8 mouse cellular contexts compared by ENCODE assay signal in genomic region chr1:180777289-180777659, GRCm38 (mm10). TPM values are rescaled to one million over a fixed set of nuclear protein-coding genes. Genes with fewer than 3 reads are reported as not detected.
DNase-seq lines count a peak whose midpoint lies in the region; ATAC-seq and TF ChIP-seq lines count a peak whose summit lies in the region.

No protein-coding gene starts in this region.

- no peak for TF ChIP-seq POLR2A in testis, adult 2 months (IDR thresholded peaks at IDR 0.05; ENCODE audit: control insufficient read depth, low read depth, low read length)

- H3K9ac ChIP-seq in liver, embryonic 14.5 days (replicated peaks), result peak overlapping the region; percentile 73

- no peak for TF ChIP-seq EP300 in liver, embryonic 14.5 days (IDR thresholded peaks at IDR 0.05; ENCODE audit: low read depth)

- peak overlapping the region; percentile 60; the same call in 1 of the 2 replicates for H3K27ac ChIP-seq in testis, adult 2 months (ENCODE audit: control insufficient read depth, insufficient read depth, low read depth, low read length)
- peak overlapping the region; percentile 30; the same call in 1 of the 2 replicates for H3K27ac ChIP-seq in liver, embryonic 14.5 days

- peak overlapping the region; percentile 93 for H3K4me2 ChIP-seq in liver, embryonic 14.5 days (ENCODE audit: low read depth)

- ATAC-seq in cerebellum, adult (ENCODE audit: insufficient number of reproducible peaks, low FRiP score, low TSS enrichment), result peak; percentile 2; the same call in 1 of the 2 replicates
- peak; percentile 14; the same call in 1 of the 2 replicates for ATAC-seq in liver, embryonic 14.5 days (ENCODE audit: insufficient read depth)

- peaks cover 20% of the 10 kb centered on the region for H3K4me1 ChIP-seq in testis, adult 2 months (ENCODE audit: control insufficient read depth, insufficient read depth, low read length)
- 0 out of 4 replicates have a peak, but pooled peaks cover 0 to 7% of the 10 kb centered on the region in 2 experiments for H3K4me1 ChIP-seq in liver, embryonic 14.5 days (replicated peaks; ENCODE audit: control insufficient read depth in 2 of 2, insufficient read depth in 2 of 2, low read length in 1 of 2)

- no peaks in the 10 kb centered on the region for H3K36me3 ChIP-seq in testis, adult 2 months (ENCODE audit: control insufficient read depth, insufficient read depth, low read length)
- H3K36me3 ChIP-seq in liver, embryonic 14.5 days (replicated peaks; ENCODE audit: control insufficient read depth, insufficient read depth, low read depth), result no peaks in the 10 kb centered on the region

- no peak for TF ChIP-seq CTCF in testis, adult 2 months (IDR thresholded peaks at IDR 0.05; ENCODE audit: control insufficient read depth, insufficient read depth, insufficient replicate concordance, low read depth, low read length)
- TF ChIP-seq CTCF in liver, embryonic 14.5 days (IDR thresholded peaks at IDR 0.05; ENCODE audit: low read depth), result no peak

- peak overlapping the region; percentile 72 for H3K4me3 ChIP-seq in testis, adult 2 months (ENCODE audit: control insufficient read depth, low read depth, low read length)
- H3K4me3 ChIP-seq in liver, embryonic 14.5 days (ENCODE audit: insufficient read depth in 1 of 2, low read depth in 2 of 2, low read length in 2 of 2), result peak overlapping the region; percentile 56 to 68

- H3K27me3 ChIP-seq in testis, adult 2 months (ENCODE audit: control insufficient read depth, insufficient read depth, low read length), result no peaks in the 10 kb centered on the region
- H3K27me3 ChIP-seq in liver, embryonic 14.5 days (ENCODE audit: control insufficient read depth, insufficient read depth, low read length), result no peaks in the 10 kb centered on the region; the same call in 1 of the 2 replicates

- WGBS in liver, embryonic 14.5 days (ENCODE audit: insufficient replicate concordance), result 5% methylated on average over 10 of the region's 10 CpGs

- H3K9me3 ChIP-seq in liver, embryonic 14.5 days (ENCODE audit: control insufficient read depth, low read length), result peaks cover 3% of the 10 kb centered on the region

- DNase-seq in cerebellum, adult 11 months, result no peak
- no peak for DNase-seq in testis, postnatal 14 days (ENCODE audit: low spot score)
- DNase-seq in liver, embryonic 14.5 days (ENCODE audit: low read depth in 3 of 3, low spot score in 3 of 3), result no peak
- no peak for DNase-seq in ovary, adult 18-20 months (ENCODE audit: low spot score)
- no peak for DNase-seq in spleen, postnatal 4 days (ENCODE audit: low spot score in 2 of 2)
- no peak for DNase-seq in urinary bladder, adult 2 months (ENCODE audit: low spot score)

RNA-seq across cellular contexts. Expression of gene H3f3a, which starts 36.5 kb away (rescaled TPM):
- 538 and 540 TPM in 2 replicates for polyA plus RNA-seq in testis, adult 2 months (2012; rRNA removed)
- polyA plus RNA-seq in liver, embryonic 14.5 days (2012; rRNA removed), result 529 and 1,021 TPM in 2 replicates
- 2,262 and 2,378 TPM in 2 replicates for polyA plus RNA-seq in liver, embryonic 14.5 days (2014; fragmentation: Nextera tagmentation; extraction: Ambion mirVana)
- 810 and 870 TPM in 2 replicates for polyA plus RNA-seq in urinary bladder, adult 2 months (2012; rRNA removed)

RNA-seq across cellular contexts. Expression of gene Acbd3, which starts 51.4 kb away (rescaled TPM):
- polyA plus RNA-seq in testis, adult 2 months (2012; rRNA removed), result 14.9 and 17.6 TPM in 2 replicates
- 6.4 and 9.8 TPM in 2 replicates for polyA plus RNA-seq in liver, embryonic 14.5 days (2012; rRNA removed)
- polyA plus RNA-seq in liver, embryonic 14.5 days (2014; fragmentation: Nextera tagmentation; extraction: Ambion mirVana), result 7.2 and 8.2 TPM in 2 replicates
- 35.4 and 36.5 TPM in 2 replicates for polyA plus RNA-seq in urinary bladder, adult 2 months (2012; rRNA removed)
